In genomic region chr16:32658743-32659171, GRCm38 (mm10) we compare ENCODE assay signal across 8 mouse cellular contexts. TPM values are rescaled to one million over a fixed set of nuclear protein-coding genes. Genes with fewer than 3 reads are reported as not detected.
A peak's percentile ranks its signal among the peaks of the same experiment; 100 is the strongest.
DNase-seq lines count a peak whose midpoint lies in the region; ATAC-seq lines count a peak whose summit lies in the region.

No protein-coding gene starts in this region.

- H3K27ac ChIP-seq in heart, embryonic 13.5 days (replicated peaks) = peak overlapping the region; percentile 48
- no peak overlapping the region for H3K27ac ChIP-seq in brown adipose tissue, adult 24 weeks (replicated peaks; ENCODE audit: low read depth, low read length)
- H3K27ac ChIP-seq in forebrain, embryonic 16.5 days (ENCODE audit: low read length) = peak overlapping the region; percentile 72
- H3K27ac ChIP-seq in liver, embryonic 12.5 days = peak overlapping the region; percentile 41

- no peaks in the 10 kb centered on the region for H3K9me3 ChIP-seq in heart, embryonic 13.5 days
- H3K9me3 ChIP-seq in forebrain, embryonic 16.5 days (ENCODE audit: control insufficient read depth, low read length) = no peaks in the 10 kb centered on the region
- H3K9me3 ChIP-seq in liver, embryonic 12.5 days (replicated peaks) = no peaks in the 10 kb centered on the region

- H3K36me3 ChIP-seq in heart, embryonic 13.5 days = peaks cover under 1% of the 10 kb centered on the region; the same call in 1 of the 2 replicates
- H3K36me3 ChIP-seq in forebrain, embryonic 16.5 days (ENCODE audit: control insufficient read depth, insufficient read depth) = no peaks in the 10 kb centered on the region
- peaks cover 11% of the 10 kb centered on the region for H3K36me3 ChIP-seq in liver, embryonic 12.5 days

- ATAC-seq in heart, embryonic 13.5 days (ENCODE audit: extremely low read depth, insufficient number of reproducible peaks, low FRiP score, low TSS enrichment) = no peak
- ATAC-seq in forebrain, embryonic 16.5 days = peak; percentile 18; the same call in 1 of the 2 replicates
- no peak for ATAC-seq in liver, embryonic 12.5 days

- peaks cover 90% of the 10 kb centered on the region for H3K4me1 ChIP-seq in heart, embryonic 13.5 days
- peaks cover 23% of the 10 kb centered on the region for H3K4me1 ChIP-seq in brown adipose tissue, adult 24 weeks (ENCODE audit: control insufficient read depth, insufficient read depth, insufficient read length, low read length)
- H3K4me1 ChIP-seq in forebrain, embryonic 16.5 days (replicated peaks; ENCODE audit: control insufficient read depth, insufficient read depth, low read length) = peaks cover 54% of the 10 kb centered on the region
- peaks cover 86% of the 10 kb centered on the region for H3K4me1 ChIP-seq in liver, embryonic 12.5 days

- H3K9ac ChIP-seq in heart, embryonic 13.5 days = peak overlapping the region; percentile 77
- peak overlapping the region; percentile 76 for H3K9ac ChIP-seq in forebrain, embryonic 16.5 days (replicated peaks; ENCODE audit: low read depth, low read length)
- peak overlapping the region; percentile 37; the same call in 1 of the 2 replicates for H3K9ac ChIP-seq in liver, embryonic 12.5 days

- WGBS in heart, embryonic 13.5 days = 1% methylated on average over 14 of the region's 21 CpGs
- WGBS in forebrain, embryonic 16.5 days = 1% methylated on average over 9 of the region's 21 CpGs
- WGBS in liver, embryonic 12.5 days (ENCODE audit: insufficient replicate concordance) = 13% methylated on average over 17 of the region's 21 CpGs

- H3K4me2 ChIP-seq in heart, embryonic 13.5 days = peak overlapping the region; percentile 75
- peak overlapping the region; percentile 73 for H3K4me2 ChIP-seq in forebrain, embryonic 16.5 days (ENCODE audit: low read length)
- peak overlapping the region; percentile 66 for H3K4me2 ChIP-seq in liver, embryonic 12.5 days

- H3K27me3 ChIP-seq in heart, embryonic 13.5 days (replicated peaks) = no peaks in the 10 kb centered on the region; the same call in 1 of the 2 replicates
- H3K27me3 ChIP-seq in forebrain, embryonic 16.5 days (replicated peaks; ENCODE audit: control insufficient read depth, insufficient read depth, low read length) = no peaks in the 10 kb centered on the region
- no peaks in the 10 kb centered on the region for H3K27me3 ChIP-seq in liver, embryonic 12.5 days (replicated peaks)

- H3K4me3 ChIP-seq in heart, embryonic 13.5 days = peak overlapping the region; percentile 50
- peak overlapping the region; percentile 46 for H3K4me3 ChIP-seq in brown adipose tissue, adult 24 weeks (ENCODE audit: insufficient read depth, low read depth, low read length)
- H3K4me3 ChIP-seq in forebrain, embryonic 16.5 days (replicated peaks; ENCODE audit: low read length) = peak overlapping the region; percentile 52
- peak overlapping the region; percentile 28 for H3K4me3 ChIP-seq in liver, embryonic 12.5 days

- DNase-seq in heart, adult 8-10 months (ENCODE audit: low spot score) = no peak
- peak; percentile 46 to 53 for DNase-seq in B cell, adult 2 months
- peak; percentile 46 to 52 for DNase-seq in right cerebral cortex, adult 2 months (ENCODE audit: low spot score in 2 of 2)
- no peak for DNase-seq in urinary bladder, postnatal 4 days (ENCODE audit: low spot score in 2 of 2)

RNA-seq across cellular contexts. Expression of gene Tnk2, which starts 15.1 kb away (rescaled TPM):
- 7.1 and 8.7 TPM in 2 replicates for polyA plus RNA-seq in heart, embryonic 13.5 days (2015; fragmentation: Nextera tagmentation; extraction: Ambion mirVana)
- total RNA-seq in heart, adult 8-10 months (2022) = 10 to 100 TPM; 18.6 to 22.6 (median 21.4) TPM
- 18.7 and 24.1 TPM in 2 replicates for polyA plus RNA-seq in brown adipose tissue, adult 24 weeks (2012; ENCODE audit: insufficient read depth, insufficient read length, missing spikeins)
- polyA plus RNA-seq in forebrain, embryonic 16.5 days (2015; fragmentation: Nextera tagmentation; extraction: Ambion mirVana) = 15.0 and 21.9 TPM in 2 replicates
- polyA plus RNA-seq in liver, embryonic 12.5 days (2016; fragmentation: Nextera tagmentation; extraction: Ambion mirVana) = 6.3 and 6.6 TPM in 2 replicates

RNA-seq across cellular contexts. Expression of gene Tfrc, which starts 50.0 kb away (rescaled TPM):
- 32.7 and 34.7 TPM in 2 replicates for polyA plus RNA-seq in heart, embryonic 13.5 days (2015; fragmentation: Nextera tagmentation; extraction: Ambion mirVana)
- total RNA-seq in heart, adult 8-10 months (2022) = 10 to 100 TPM; 21.4 to 53.5 (median 38.0) TPM
- polyA plus RNA-seq in brown adipose tissue, adult 24 weeks (2012; ENCODE audit: insufficient read depth, insufficient read length, missing spikeins) = 13.7 and 27.0 TPM in 2 replicates
- 33.7 and 37.5 TPM in 2 replicates for polyA plus RNA-seq in forebrain, embryonic 16.5 days (2015; fragmentation: Nextera tagmentation; extraction: Ambion mirVana)
- polyA plus RNA-seq in liver, embryonic 12.5 days (2016; fragmentation: Nextera tagmentation; extraction: Ambion mirVana) = 327 and 339 TPM in 2 replicates

Comparison
In these comparisons a context has a peak if more than half of its experiments do, and no peak if none do; other contexts are left out.
1. DNase-seq: peak in B cell, adult 2 months (2 of 2) and right cerebral cortex, adult 2 months (2 of 2); none in heart, adult 8-10 months (single experiment) and urinary bladder, postnatal 4 days (0 of 2).
2. Peak in every context shown above with its lines, with median percentiles within 50 percentile points of each other: H3K4me2 ChIP-seq, H3K4me3 ChIP-seq and H3K9ac ChIP-seq.